ENCODE assay signal across 17 mouse cellular contexts in the genomic region with DNA sequence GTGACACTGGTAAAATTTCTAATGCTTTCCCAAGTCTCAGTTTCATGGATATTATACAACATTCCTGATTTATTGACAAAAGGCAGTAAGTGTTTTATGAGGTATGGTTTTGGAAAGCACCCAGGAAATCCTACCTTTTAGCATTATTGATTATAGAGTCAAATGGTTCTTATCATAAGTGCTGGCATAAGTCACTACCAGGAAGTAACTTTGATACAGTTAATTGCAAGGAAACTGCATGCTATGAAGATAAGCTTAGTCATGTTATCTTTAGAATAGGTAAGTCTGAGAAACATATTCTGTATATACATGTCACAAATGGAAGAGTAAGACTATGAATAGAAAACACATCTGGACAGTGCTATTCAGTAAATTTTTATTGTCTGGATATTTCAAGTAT.
"Had no signal": no experiment of that assay in that cellular context is flagged by ENCODE, and none has a peak within 500 bp of the region (broad histone marks: within the 10 kb centered on the region; RNA-seq: fewer than 3 reads in every experiment).

No protein-coding gene starts in this region.

- H3K27me3 ChIP-seq: midbrain, embryonic 12.5 days; neural tube, embryonic 13.5 days; neural tube, embryonic 15.5 days; stomach, embryonic 15.5 days had no signal

- H3K4me2 ChIP-seq: lung, embryonic 14.5 days; midbrain, embryonic 12.5 days; neural tube, embryonic 13.5 days; neural tube, embryonic 15.5 days; stomach, embryonic 15.5 days had no signal

- H3K36me3 ChIP-seq: midbrain, embryonic 10.5 days; midbrain, embryonic 12.5 days; neural tube, embryonic 13.5 days; neural tube, embryonic 15.5 days; stomach, embryonic 15.5 days had no signal

- H3K4me1 ChIP-seq: midbrain, embryonic 10.5 days; midbrain, embryonic 12.5 days; neural tube, embryonic 13.5 days; neural tube, embryonic 15.5 days; stomach, embryonic 15.5 days had no signal

- DNase-seq: lung, adult 18-20 months; lung, embryonic 14.5 days; lung, postnatal 10 days; lung, postnatal 4 days; midbrain, embryonic 14.5 days; right cerebral cortex, postnatal 14 days; thymus, adult 2 months; thymus, postnatal 14 days; thymus, postnatal 36 days had no signal

- H3K9ac ChIP-seq: liver, embryonic 14.5 days; lung, embryonic 14.5 days; midbrain, embryonic 12.5 days; neural tube, embryonic 13.5 days; neural tube, embryonic 15.5 days; stomach, embryonic 15.5 days had no signal

- ATAC-seq: midbrain, embryonic 16.5 days had no signal

- H3K27ac ChIP-seq: liver, embryonic 14.5 days; midbrain, embryonic 10.5 days; midbrain, embryonic 12.5 days; neural tube, embryonic 13.5 days; neural tube, embryonic 15.5 days; stomach, embryonic 15.5 days had no signal

- H3K9me3 ChIP-seq: midbrain, embryonic 10.5 days; midbrain, embryonic 12.5 days; neural tube, embryonic 13.5 days; neural tube, embryonic 15.5 days; stomach, embryonic 15.5 days had no signal

- H3K4me3 ChIP-seq: midbrain, embryonic 10.5 days; midbrain, embryonic 12.5 days; myocyte; neural tube, embryonic 13.5 days; neural tube, embryonic 15.5 days; stomach, embryonic 15.5 days had no signal
